8 mouse cellular contexts compared by ENCODE assay signal in the genomic region with DNA sequence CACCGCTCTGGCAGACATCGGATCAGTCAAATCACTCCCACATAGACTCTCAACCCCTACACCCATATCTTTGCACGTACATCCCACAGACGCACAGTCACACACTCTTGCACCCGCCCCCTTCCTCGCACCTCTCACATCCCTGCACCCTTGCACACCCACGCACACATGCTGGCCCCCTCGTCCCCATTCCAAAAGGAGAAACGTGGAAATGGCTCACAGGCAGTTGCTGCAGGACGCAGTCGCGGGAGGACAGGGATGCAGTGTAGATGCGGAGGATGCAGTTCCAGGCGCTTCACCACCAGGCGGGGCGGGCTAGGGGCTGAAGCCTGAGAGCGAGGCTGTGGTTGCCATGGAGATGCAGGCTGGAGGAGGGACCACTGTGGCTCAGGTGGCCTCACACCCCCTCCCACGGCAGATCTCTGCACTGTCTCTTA. TPM values are rescaled to one million over a fixed set of nuclear protein-coding genes. Genes with fewer than 3 reads are reported as not detected.
DNase-seq lines count a peak whose midpoint lies in the region; ATAC-seq and TF ChIP-seq lines count a peak whose summit lies in the region.

A gene (minus strand): TSS at position 307 of the 437 bp plus-strand sequence.

- H3K79me2 ChIP-seq in liver, adult 2 months (ENCODE audit: control insufficient read depth, insufficient read depth, low read length) = no peaks in the 10 kb centered on the region

- peaks cover 49% of the 10 kb centered on the region for H3K27me3 ChIP-seq in forebrain, embryonic 10.5 days (ENCODE audit: poor library complexity, severe bottlenecking)
- peaks cover 39% of the 10 kb centered on the region for H3K27me3 ChIP-seq in intestine, postnatal 0 days (replicated peaks; ENCODE audit: control insufficient read depth, insufficient read depth, low read length)
- peaks cover 10% of the 10 kb centered on the region for H3K27me3 ChIP-seq in liver, adult 2 months (ENCODE audit: control insufficient read depth, insufficient read depth, low read length)

- WGBS in forebrain, embryonic 10.5 days = 7% methylated on average over 18 of the region's 18 CpGs
- WGBS in intestine, postnatal 0 days = 7% methylated on average over 18 of the region's 18 CpGs
- 17% methylated on average over 18 of the region's 18 CpGs for WGBS in liver, adult 2 months

- H3K4me2 ChIP-seq in intestine, postnatal 0 days (replicated peaks; ENCODE audit: low read depth) = no peak within 1 kb of the TSS

- ATAC-seq in intestine, postnatal 0 days = peak; percentile 51; the same call in 1 of the 2 replicates

- TF ChIP-seq CTCF in brain, embryonic 14.5 days (IDR thresholded peaks at IDR 0.05; ENCODE audit: borderline replicate concordance, extremely low read depth, insufficient read depth, insufficient read length) = peak; percentile 84
- TF ChIP-seq CTCF in intestine, postnatal 0 days (IDR thresholded peaks at IDR 0.05; ENCODE audit: low read depth) = peak; percentile 73
- TF ChIP-seq CTCF in liver, adult 2 months (IDR thresholded peaks at IDR 0.05; ENCODE audit: low read depth, low read length) = 0 out of 2 replicates have a peak, but pooled peaks have one; percentile 20

- peak; percentile 10; the same call in 1 of the 2 replicates for TF ChIP-seq POLR2A in brain, embryonic 14.5 days (IDR thresholded peaks at IDR 0.05; ENCODE audit: borderline replicate concordance, extremely low read depth, insufficient read depth, insufficient read length, poor library complexity, severe bottlenecking)
- TF ChIP-seq POLR2A in liver, adult 2 months (IDR thresholded peaks at IDR 0.05; ENCODE audit: extremely low read depth, insufficient read depth, low read length) = no peak

- H3K4me3 ChIP-seq in forebrain, embryonic 10.5 days = peak within 1 kb of the TSS; percentile 49
- no peak within 1 kb of the TSS for H3K4me3 ChIP-seq in intestine, postnatal 0 days (ENCODE audit: low read depth, low read length)
- no peak within 1 kb of the TSS for H3K4me3 ChIP-seq in liver, adult 2 months (ENCODE audit: insufficient read depth, low read depth, low read length)

- H3K9me3 ChIP-seq in forebrain, embryonic 10.5 days = no peaks in the 10 kb centered on the region
- no peaks in the 10 kb centered on the region for H3K9me3 ChIP-seq in intestine, postnatal 0 days (ENCODE audit: control insufficient read depth)

- H3K36me3 ChIP-seq in forebrain, embryonic 10.5 days (replicated peaks) = no peaks in the 10 kb centered on the region
- no peaks in the 10 kb centered on the region for H3K36me3 ChIP-seq in intestine, postnatal 0 days (ENCODE audit: control insufficient read depth, insufficient read depth)
- H3K36me3 ChIP-seq in liver, adult 2 months (ENCODE audit: control insufficient read depth, insufficient read depth, low read length) = no peaks in the 10 kb centered on the region

- peaks cover 39% of the 10 kb centered on the region for H3K4me1 ChIP-seq in forebrain, embryonic 10.5 days
- H3K4me1 ChIP-seq in intestine, postnatal 0 days (replicated peaks; ENCODE audit: control insufficient read depth, insufficient read depth, low read length) = no peaks in the 10 kb centered on the region
- H3K4me1 ChIP-seq in liver, adult 2 months (ENCODE audit: control insufficient read depth, insufficient read depth, low read length) = no peaks in the 10 kb centered on the region

- DNase-seq in adrenal gland, postnatal 14 days = peak; percentile 79
- DNase-seq in adrenal gland, adult 18-20 months (ENCODE audit: low spot score in 2 of 2) = no peak
- DNase-seq in brain, embryonic 14.5 days (ENCODE audit: low read depth) = peak; percentile 96
- DNase-seq in forebrain, embryonic 10.5 days (ENCODE audit: extremely low spot score, low spot score) = peak; percentile 79
- DNase-seq in liver, adult 2 months (ENCODE audit: extremely low read depth, low read depth, low spot score) = no peak
- DNase-seq in retina, postnatal 7 days (ENCODE audit: low read depth, low spot score) = peak; percentile 53
- DNase-seq in urinary bladder, postnatal 10 days (ENCODE audit: low spot score) = no peak

- H3K27ac ChIP-seq in forebrain, embryonic 10.5 days = no peak within 1 kb of the TSS
- no peak within 1 kb of the TSS for H3K27ac ChIP-seq in intestine, postnatal 0 days (ENCODE audit: low read depth, low read length)
- H3K27ac ChIP-seq in liver, adult 2 months (replicated peaks; ENCODE audit: insufficient read depth, low read depth, low read length) = no peak within 1 kb of the TSS

- no peak within 1 kb of the TSS for H3K9ac ChIP-seq in intestine, postnatal 0 days (ENCODE audit: low read depth, low read length)
- H3K9ac ChIP-seq in liver, adult 2 months (ENCODE audit: low read depth, low read length) = no peak within 1 kb of the TSS

RNA-seq across cellular contexts. Expression of the gene that starts here (rescaled TPM):
- total RNA-seq in adrenal gland, postnatal 14 days (2021) = 6.8 and 7.7 TPM in 2 replicates
- total RNA-seq in adrenal gland, adult 18-20 months (2021) = 1 to 10 TPM; 6.2 to 7.5 TPM
- polyA plus RNA-seq in brain, embryonic 14.5 days (2012; rRNA removed) = 146 and 172 TPM in 2 replicates
- polyA plus RNA-seq in forebrain, embryonic 10.5 days (2016; fragmentation: Nextera tagmentation; extraction: Ambion mirVana) = 0.58 and 2.1 TPM in 2 replicates
- 3.7 and 3.9 TPM in 2 replicates for polyA plus RNA-seq in intestine, postnatal 0 days (2015; fragmentation: Nextera tagmentation; extraction: Ambion mirVana)
- total RNA-seq in liver, adult 2 months (2014; rRNA removed) = not detected in 2 replicates
- polyA plus RNA-seq in liver, adult 2 months (2012; rRNA removed) = 0.07 and 0.15 TPM in 2 replicates

Comparison
In these comparisons a context has a peak if more than half of its experiments do, and no peak if none do; other contexts are left out.
1. RNA of the gene that starts here (polyA plus RNA-seq): 146 to 172 TPM in brain, embryonic 14.5 days; 3.7 to 3.9 TPM in intestine, postnatal 0 days, 0.58 to 2.1 TPM in forebrain, embryonic 10.5 days and 0.07 to 0.15 TPM in liver, adult 2 months; every median in the first group is over 10 times any median in the second.
2. DNase-seq: peak in adrenal gland, postnatal 14 days (single experiment), brain, embryonic 14.5 days (single experiment), forebrain, embryonic 10.5 days (single experiment) and retina, postnatal 7 days (single experiment); none in adrenal gland, adult 18-20 months (0 of 2), liver, adult 2 months (single experiment) and urinary bladder, postnatal 10 days (single experiment).
3. CTCF ChIP-seq: peak in every context shown above with its lines; median percentile 84 in brain, embryonic 14.5 days; 73 in intestine, postnatal 0 days; 20 in liver, adult 2 months.